Mouse (Mus musculus) CH12.LX (cell line): ENCODE data around the gene Trim33. TPM values are rescaled to one million over a fixed set of nuclear protein-coding genes. Genes with fewer than 3 reads are reported as not detected.

Source experiments
- DNase-seq: peaks from one replicate; pipeline ENCODE4 v3.0.0-alpha.2; 2013; ENCODE audit errors: extremely low read depth
- H3K27ac ChIP-seq: 2 replicates; pipeline ENCODE4 v1.5.1; 2012; ENCODE audit warnings: low read depth, mild to moderate bottlenecking, control low read depth, moderate library complexity; ENCODE audit not compliant: insufficient read depth
- H3K27me3 ChIP-seq: replicated peaks from 2 replicates; pipeline ENCODE3; 2012; ENCODE audit warnings: inconsistent platforms
- H3K36me3 ChIP-seq, 2 experiments: replicated peaks in 1 of 2; 2 replicates each; pipeline versions ENCODE3 to v1.6.1; 2012; ENCODE audit warnings: inconsistent platforms in 1 of 2, low read length in 1 of 2, mild to moderate bottlenecking in 1 of 2, mixed read lengths in 1 of 2, moderate library complexity in 1 of 2; ENCODE audit not compliant: control insufficient read depth in 1 of 2, insufficient read depth in 1 of 2
- H3K4me1 ChIP-seq, 2 experiments: 2 replicates each; pipeline ENCODE4 v1.6.1; 2012; ENCODE audit warnings: inconsistent platforms in 1 of 2, moderate library complexity in 1 of 2; ENCODE audit not compliant: insufficient read depth in 2 of 2, control insufficient read depth in 1 of 2
- H3K4me2 ChIP-seq: 2 replicates; pipeline ENCODE4 v1.6.1; 2012; ENCODE audit warnings: low read depth, mild to moderate bottlenecking, control low read depth; ENCODE audit not compliant: poor library complexity, insufficient read depth, severe bottlenecking
- H3K4me3 ChIP-seq, 3 experiments: fragments of 150-350 bp in 1 of 3; sonication (generic) in 1 of 3; replicated peaks in 1 of 3; 2 replicates each; pipeline versions ENCODE3 to v1.5.1; 2011 to 2012; ENCODE audit warnings: low read depth in 2 of 3, low read length in 2 of 3, mild to moderate bottlenecking in 2 of 3, moderate library complexity in 2 of 3, control low read depth in 1 of 3, improper control_type of control experiment in 1 of 3, inconsistent platforms in 1 of 3, mixed read lengths in 1 of 3; ENCODE audit not compliant: poor library complexity in 1 of 3
- H3K79me2 ChIP-seq: replicated peaks from 2 replicates; pipeline ENCODE4 v1.6.1; 2012; ENCODE audit warnings: mild to moderate bottlenecking, moderate library complexity; ENCODE audit not compliant: control insufficient read depth, poor library complexity, insufficient read depth, severe bottlenecking; ENCODE audit errors: extremely low read depth
- H3K9ac ChIP-seq: 2 replicates; pipeline ENCODE4 v1.6.1; 2012; ENCODE audit warnings: low read depth, mild to moderate bottlenecking, control low read depth, moderate library complexity; ENCODE audit not compliant: insufficient read depth
- H3K9me3 ChIP-seq: replicated peaks from 2 replicates; pipeline ENCODE3; 2012; ENCODE audit warnings: low read length, inconsistent platforms, mixed read lengths
- CHD1 ChIP-seq: IDR thresholded peaks from 2 replicates; pipeline ENCODE4 v1.6.1; 2012; ENCODE audit warnings: low read depth, low read length, improper control_type of control experiment, inconsistent platforms
- CTCF ChIP-seq, 2 experiments: IDR thresholded peaks in 1 of 2; conservative IDR thresholded peaks in 1 of 2; 2 replicates each; pipeline ENCODE4 v1.5.1; 2011 to 2012; ENCODE audit warnings: low read depth in 2 of 2, low read length in 2 of 2, improper control_type of control experiment in 1 of 2, inconsistent platforms in 1 of 2, mild to moderate bottlenecking in 1 of 2, moderate library complexity in 1 of 2
- ETS1 ChIP-seq: conservative IDR thresholded peaks from 2 replicates; pipeline ENCODE4 v1.6.1; 2012; ENCODE audit warnings: low read depth, mild to moderate bottlenecking, inconsistent platforms, low read length, improper control_type of control experiment, moderate library complexity
- IRF4 ChIP-seq: IDR thresholded peaks from 2 replicates; pipeline ENCODE4 v1.6.1; 2014; ENCODE audit warnings: low read depth, mild to moderate bottlenecking, inconsistent platforms, low read length, improper control_type of control experiment
- MAX ChIP-seq: IDR thresholded peaks from 2 replicates; pipeline ENCODE4 v1.6.1; 2011; ENCODE audit warnings: low read length, improper control_type of control experiment
- MAZ ChIP-seq: IDR thresholded peaks from 2 replicates; pipeline ENCODE4 v1.6.1; 2012; ENCODE audit warnings: low read depth, mild to moderate bottlenecking, inconsistent platforms, low read length, improper control_type of control experiment, moderate library complexity
- MXI1 ChIP-seq: IDR thresholded peaks from 2 replicates; pipeline ENCODE4 v1.6.1; 2011; ENCODE audit warnings: mild to moderate bottlenecking, low read depth, low read length, improper control_type of control experiment
- NELFE ChIP-seq: IDR thresholded peaks from 2 replicates; pipeline ENCODE4 v1.6.1; 2011; ENCODE audit warnings: low read depth, low read length, improper control_type of control experiment
- NRF1 ChIP-seq: IDR thresholded peaks from 2 replicates; pipeline ENCODE4 v1.6.1; 2014; ENCODE audit warnings: low read depth, mild to moderate bottlenecking, inconsistent platforms, low read length, improper control_type of control experiment, moderate library complexity
- PAX5 ChIP-seq: IDR thresholded peaks from 2 replicates; pipeline ENCODE4 v1.6.1; 2012; ENCODE audit warnings: low read length, inconsistent platforms, mixed read lengths
- POLR2A ChIP-seq: IDR thresholded peaks from 2 replicates; pipeline ENCODE4 v1.6.1; 2011; ENCODE audit warnings: low read depth, mild to moderate bottlenecking, improper control_type of control experiment, low read length
- SIN3A ChIP-seq: IDR thresholded peaks from 2 replicates; pipeline ENCODE4 v1.6.1; 2012; ENCODE audit warnings: low read length, improper control_type of control experiment, inconsistent platforms
- UBTF ChIP-seq: IDR thresholded peaks from 2 replicates; pipeline ENCODE4 v1.6.1; 2012; ENCODE audit warnings: low read depth, mild to moderate bottlenecking, inconsistent platforms, low read length, improper control_type of control experiment, moderate library complexity
- dilution Hi-C: fragments of 300-500 bp; cut with MboI; formaldehyde crosslinking; loops from 2 replicates; pipeline ENCODE4 v1.14.3; 2020; ENCODE audit warnings: low sequenced_read_pairs; ENCODE audit not compliant: extremely low pct_unique_long_range_greater_than_20kb, extremely low pct_ligation_motif_present
- in situ Hi-C: fragments of 300-500 bp; cut with MboI; formaldehyde crosslinking; loops from 3 replicates; pipeline ENCODE4 v1.14.3; 2019; ENCODE audit warnings: low sequenced_read_pairs, low pct_ligation_motif_present, low pct_unique_long_range_greater_than_20kb, mixed read lengths
- polyA plus RNA-seq: library from polyadenylated mRNA; unstranded; fragments of >175 nt; gene quantifications from 2 replicates; pipeline ENCODE4 v1.2.1, GENCODE M21; 2012; ENCODE audit warnings: low read depth; ENCODE audit not compliant: insufficient read length
- total RNA-seq, 2 experiments: library from RNA; depleted of rRNA; stranded (reverse); fragments of 300-350 nt in 1 of 2; fragments of >200 nt in 1 of 2; gene quantifications; 2 replicates each; pipeline ENCODE4 v1.2.3; 2012 to 2014

Trim33 gene
- total and polyA plus RNA-seq, 3 experiments = 11.7 to 29.3 (median 28.1) TPM

DNA sequence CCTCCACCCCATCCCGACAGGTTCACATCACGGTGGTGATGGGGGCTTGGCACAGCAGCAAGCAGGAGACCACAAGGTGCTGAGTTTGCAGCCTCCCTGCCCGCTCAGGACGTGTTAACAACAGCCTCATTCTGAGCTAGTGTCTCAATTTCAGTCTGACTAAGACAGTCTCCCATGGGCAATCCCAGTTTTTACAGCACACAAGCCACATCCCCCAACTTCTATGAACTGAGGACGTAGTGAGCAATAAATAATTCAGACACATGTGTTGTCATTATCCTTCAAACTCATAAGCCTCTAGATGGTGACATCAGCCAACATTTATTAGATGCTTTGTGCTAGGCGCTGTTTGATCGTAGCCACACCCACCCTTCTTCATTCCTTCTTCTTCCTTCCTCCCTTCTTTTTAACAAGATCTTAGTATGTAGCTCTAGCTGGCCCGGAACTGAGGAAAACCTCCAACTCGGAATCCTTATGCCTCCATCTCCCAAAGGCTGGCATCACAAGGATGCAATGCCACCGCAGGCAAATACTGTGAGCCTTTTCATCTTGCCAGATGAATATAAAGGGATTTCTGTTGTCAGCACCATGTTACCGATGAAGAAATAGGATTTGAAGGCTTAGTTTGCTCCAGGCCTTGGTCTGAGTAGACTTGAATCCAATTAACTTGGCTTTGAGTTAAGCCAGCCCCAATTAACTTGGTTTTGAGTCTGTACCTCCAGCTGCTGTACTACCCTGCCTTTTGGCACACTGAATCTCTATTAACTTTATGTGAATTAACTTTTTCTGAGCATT is 88.3 kb downstream of the Trim33 start:
- no peak overlapping the region for H3K4me2 ChIP-seq
- H3K27me3 ChIP-seq = no peaks in the 10 kb centered on the region
- no peak for TF ChIP-seq MXI1
- TF ChIP-seq MAZ = no peak
- no peak for TF ChIP-seq CTCF (conservative IDR thresholded peaks at IDR 0.05 in 1 of 2, IDR thresholded peaks at IDR 0.05 in 1 of 2; ENCODE audit: low read depth in 2 of 2, low read length in 2 of 2)
- no peak for TF ChIP-seq POLR2A
- TF ChIP-seq IRF4 = no peak
- no peak for TF ChIP-seq UBTF
- TF ChIP-seq NRF1 = no peak
- no peak for TF ChIP-seq ETS1
- no peak for TF ChIP-seq NELFE
- TF ChIP-seq SIN3A = no peak
- no peaks in the 10 kb centered on the region for H3K79me2 ChIP-seq
- 0 out of 4 replicates have a peak, but pooled peaks cover 0 to 2% of the 10 kb centered on the region in 2 experiments for H3K4me1 ChIP-seq
- DNase-seq = no peak
- no peaks in the 10 kb centered on the region for H3K9me3 ChIP-seq
- no peaks in the 10 kb centered on the region for H3K36me3 ChIP-seq
- in situ Hi-C loops = loop anchor here (25.0 kb wide), 1 partner anchor 155 kb away; no protein-coding TSS in a partner anchor
- dilution Hi-C loops = no loop called here
- no peak overlapping the region for H3K4me3 ChIP-seq
- no peak overlapping the region for H3K9ac ChIP-seq
- no peak overlapping the region for H3K27ac ChIP-seq

GRCm38 (mm10) chr3:103368731-103369130 is 89.6 kb downstream of the Trim33 start:
- in situ Hi-C loops = loop anchor here (25.0 kb wide), 1 partner anchor 156 kb away; no protein-coding TSS in a partner anchor
- H3K4me3 ChIP-seq = no peak overlapping the region
- no peaks in the 10 kb centered on the region for H3K79me2 ChIP-seq
- no peak overlapping the region for H3K4me2 ChIP-seq
- no peaks in the 10 kb centered on the region for H3K9me3 ChIP-seq
- no peaks in the 10 kb centered on the region for H3K36me3 ChIP-seq
- H3K9ac ChIP-seq = no peak overlapping the region
- dilution Hi-C loops = no loop called here
- no peak overlapping the region for H3K27ac ChIP-seq
- no peak for DNase-seq
- 0 out of 4 replicates have a peak, but pooled peaks cover 0 to 2% of the 10 kb centered on the region in 2 experiments for H3K4me1 ChIP-seq
- peaks cover 2% of the 10 kb centered on the region for H3K27me3 ChIP-seq
- no peak for TF ChIP-seq CHD1
- no peak for TF ChIP-seq PAX5
- TF ChIP-seq POLR2A = no peak
- no peak for TF ChIP-seq MAX
- TF ChIP-seq MAZ = no peak
- TF ChIP-seq, all 38 proteins: peak for 0
